Mouse (Mus musculus): ENCODE measurements around the gene Rfx4. TPM values are rescaled to one million over a fixed set of nuclear protein-coding genes. Genes with fewer than 3 reads are reported as not detected.

Rfx4 gene
- polyA plus RNA-seq, 1 experiment from 2014 or later = 0.19 TPM

- Histone ChIP-seq H3K4me2 (replicated peaks; ENCODE audit: low read depth, low read length) (no peak overlapping the region), H3K27me3 (ENCODE audit: control insufficient read depth, insufficient read depth, low read length) (no peaks in the 10 kb centered on the region), H3K4me1 (ENCODE audit: control insufficient read depth, insufficient read depth, low read length) (no peaks in the 10 kb centered on the region), H3K9me3 (ENCODE audit: control insufficient read depth, low read length) (no peaks in the 10 kb centered on the region), H3K4me3 (ENCODE audit: low read length) (no peak overlapping the region), H3K36me3 (ENCODE audit: control insufficient read depth, insufficient read depth, low read length) (no peaks in the 10 kb centered on the region; the same call in 1 of the 2 replicates), H3K27ac (ENCODE audit: low read depth, low read length) (no peak overlapping the region), H3K9ac (ENCODE audit: low read depth, low read length) (no peak overlapping the region)
- no peak for ATAC-seq (ENCODE audit: low FRiP score, low TSS enrichment)
- WGBS = 84% methylated on average over 14 of the region's 14 CpGs
These were observed 182.4 kb downstream of the Rfx4 start for GRCm38 (mm10) chr10:84938094-84938820.

DNA sequence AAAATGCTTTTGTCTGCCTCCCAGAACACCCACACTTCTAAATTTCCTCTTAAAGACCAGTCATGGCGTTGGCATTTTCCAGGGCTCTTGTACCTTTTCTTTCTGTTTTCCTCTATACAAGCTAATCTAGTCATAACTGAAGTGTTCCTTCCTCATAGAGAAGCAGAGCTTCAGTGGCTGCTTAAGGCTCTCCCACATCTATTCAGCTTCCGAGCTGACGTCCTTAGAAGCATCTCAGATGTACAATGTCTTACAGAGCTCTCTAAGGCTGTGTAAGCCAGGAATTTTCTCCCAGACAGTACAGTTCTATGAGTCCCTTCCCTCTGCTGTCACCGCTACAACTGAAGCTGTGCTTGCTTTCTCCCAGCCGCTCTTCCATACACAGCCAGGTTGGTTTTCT is 183.0 kb downstream of the Rfx4 start:
- WGBS = 89% methylated on average over 5 of the region's 5 CpGs
- no peaks in the 10 kb centered on the region for H3K27me3 ChIP-seq (ENCODE audit: control insufficient read depth, insufficient read depth, low read length)
- ATAC-seq (ENCODE audit: low FRiP score, low TSS enrichment) = no peak
- H3K9ac ChIP-seq (ENCODE audit: low read depth, low read length) = no peak overlapping the region
- no peaks in the 10 kb centered on the region; the same call in 1 of the 2 replicates for H3K36me3 ChIP-seq (ENCODE audit: control insufficient read depth, insufficient read depth, low read length)
- no peak overlapping the region for H3K4me2 ChIP-seq (replicated peaks; ENCODE audit: low read depth, low read length)
- no peak overlapping the region for H3K27ac ChIP-seq (ENCODE audit: low read depth, low read length)
- H3K4me3 ChIP-seq (ENCODE audit: low read length) = no peak overlapping the region
- no peaks in the 10 kb centered on the region for H3K9me3 ChIP-seq (ENCODE audit: control insufficient read depth, low read length)
- H3K4me1 ChIP-seq (ENCODE audit: control insufficient read depth, insufficient read depth, low read length) = no peaks in the 10 kb centered on the region

DNA sequence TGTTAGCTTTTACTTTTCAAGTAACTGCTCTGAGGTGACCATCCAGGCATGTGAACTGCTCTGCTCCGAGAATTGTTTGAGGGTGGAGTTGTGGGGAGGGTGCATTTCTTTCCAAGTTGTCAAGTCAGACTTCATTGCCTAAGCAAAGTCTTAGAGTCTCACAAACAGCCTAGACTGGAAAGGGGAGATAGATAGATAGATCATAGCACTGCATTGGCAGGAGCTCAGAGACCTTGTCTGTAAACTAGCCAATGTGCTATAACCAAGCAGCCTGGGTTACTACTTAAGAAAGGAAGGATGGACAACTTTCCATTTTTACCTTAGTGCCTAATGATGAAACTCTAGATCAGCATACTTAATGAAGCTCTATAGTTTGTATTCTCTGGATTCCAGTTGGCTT is 184.5 kb downstream of the Rfx4 start:
- Histone ChIP-seq H3K27me3 (ENCODE audit: control insufficient read depth, insufficient read depth, low read length) (no peaks in the 10 kb centered on the region), H3K4me2 (replicated peaks; ENCODE audit: low read depth, low read length) (no peak overlapping the region), H3K9me3 (ENCODE audit: control insufficient read depth, low read length) (no peaks in the 10 kb centered on the region), H3K4me1 (ENCODE audit: control insufficient read depth, insufficient read depth, low read length) (no peaks in the 10 kb centered on the region), H3K36me3 (ENCODE audit: control insufficient read depth, insufficient read depth, low read length) (no peaks in the 10 kb centered on the region; the same call in 1 of the 2 replicates), H3K27ac (ENCODE audit: low read depth, low read length) (no peak overlapping the region), H3K9ac (ENCODE audit: low read depth, low read length) (no peak overlapping the region), H3K4me3 (ENCODE audit: low read length) (no peak overlapping the region)
- ATAC-seq (ENCODE audit: low FRiP score, low TSS enrichment) = no peak
- WGBS = 76% methylated on average over 1 of the region's 1 CpGs

GRCm38 (mm10) chr10:84945692-84946091 is 189.8 kb downstream of the Rfx4 start:
- Histone ChIP-seq H3K9ac (ENCODE audit: low read depth, low read length) (no peak overlapping the region), H3K27ac (ENCODE audit: low read depth, low read length) (no peak overlapping the region), H3K4me3 (ENCODE audit: low read length) (no peak overlapping the region), H3K9me3 (ENCODE audit: control insufficient read depth, low read length) (no peaks in the 10 kb centered on the region), H3K36me3 (ENCODE audit: control insufficient read depth, insufficient read depth, low read length) (peaks cover 16% of the 10 kb centered on the region), H3K27me3 (ENCODE audit: control insufficient read depth, insufficient read depth, low read length) (no peaks in the 10 kb centered on the region), H3K4me1 (ENCODE audit: control insufficient read depth, insufficient read depth, low read length) (no peaks in the 10 kb centered on the region), H3K4me2 (replicated peaks; ENCODE audit: low read depth, low read length) (no peak overlapping the region)
- WGBS = 94% methylated on average over 3 of the region's 3 CpGs
- ATAC-seq (ENCODE audit: low FRiP score, low TSS enrichment) = no peak

- H3K4me3 ChIP-seq (ENCODE audit: low read length) = no peak overlapping the region
- H3K27me3 ChIP-seq (ENCODE audit: control insufficient read depth, insufficient read depth, low read length) = no peaks in the 10 kb centered on the region
- peaks cover 19% of the 10 kb centered on the region for H3K36me3 ChIP-seq (ENCODE audit: control insufficient read depth, insufficient read depth, low read length)
- H3K9ac ChIP-seq (ENCODE audit: low read depth, low read length) = no peak overlapping the region
- WGBS = 72% methylated on average over 8 of the region's 8 CpGs
- no peak overlapping the region for H3K27ac ChIP-seq (ENCODE audit: low read depth, low read length)
- no peaks in the 10 kb centered on the region for H3K4me1 ChIP-seq (ENCODE audit: control insufficient read depth, insufficient read depth, low read length)
- ATAC-seq (ENCODE audit: low FRiP score, low TSS enrichment) = no peak
- no peaks in the 10 kb centered on the region for H3K9me3 ChIP-seq (ENCODE audit: control insufficient read depth, low read length)
- H3K4me2 ChIP-seq (replicated peaks; ENCODE audit: low read depth, low read length) = no peak overlapping the region
These were observed 193.3 kb downstream of the Rfx4 start for GRCm38 (mm10) chr10:84948970-84949683.

GRCm38 (mm10) chr10:84949684-84950010 is 193.8 kb downstream of the Rfx4 start:
- peaks cover 19% of the 10 kb centered on the region for H3K36me3 ChIP-seq (ENCODE audit: control insufficient read depth, insufficient read depth, low read length)

GRCm38 (mm10) chr10:84950384-84950783 is 194.5 kb downstream of the Rfx4 start:
- H3K4me1 ChIP-seq (ENCODE audit: control insufficient read depth, insufficient read depth, low read length) = no peaks in the 10 kb centered on the region
- no peak for ATAC-seq (ENCODE audit: low FRiP score, low TSS enrichment)
- WGBS = 74% methylated on average over 4 of the region's 4 CpGs
- no peak overlapping the region for H3K9ac ChIP-seq (ENCODE audit: low read depth, low read length)
- no peaks in the 10 kb centered on the region for H3K27me3 ChIP-seq (ENCODE audit: control insufficient read depth, insufficient read depth, low read length)
- no peak overlapping the region for H3K4me3 ChIP-seq (ENCODE audit: low read length)
- no peak overlapping the region for H3K27ac ChIP-seq (ENCODE audit: low read depth, low read length)
- H3K9me3 ChIP-seq (ENCODE audit: control insufficient read depth, low read length) = no peaks in the 10 kb centered on the region
- peaks cover 19% of the 10 kb centered on the region for H3K36me3 ChIP-seq (ENCODE audit: control insufficient read depth, insufficient read depth, low read length)
- H3K4me2 ChIP-seq (replicated peaks; ENCODE audit: low read depth, low read length) = no peak overlapping the region

More at GRCm38 (mm10) chr10:84949684-84950010, 193.8 kb downstream of the Rfx4 start:
- Histone ChIP-seq H3K4me3 (ENCODE audit: low read length) (no peak overlapping the region), H3K27me3 (ENCODE audit: control insufficient read depth, insufficient read depth, low read length) (no peaks in the 10 kb centered on the region), H3K9ac (ENCODE audit: low read depth, low read length) (no peak overlapping the region), H3K9me3 (ENCODE audit: control insufficient read depth, low read length) (no peaks in the 10 kb centered on the region), H3K27ac (ENCODE audit: low read depth, low read length) (no peak overlapping the region), H3K4me2 (replicated peaks; ENCODE audit: low read depth, low read length) (no peak overlapping the region), H3K4me1 (ENCODE audit: control insufficient read depth, insufficient read depth, low read length) (no peaks in the 10 kb centered on the region)
- ATAC-seq (ENCODE audit: low FRiP score, low TSS enrichment) = no peak
- WGBS = 85% methylated on average over 3 of the region's 3 CpGs

- no peak for ATAC-seq (ENCODE audit: low FRiP score, low TSS enrichment)
- WGBS = 93% methylated on average over 10 of the region's 10 CpGs
- Histone ChIP-seq H3K4me1 (ENCODE audit: control insufficient read depth, insufficient read depth, low read length) (0 out of 2 replicates have a peak, but pooled peaks cover 4% of the 10 kb centered on the region), H3K4me3 (ENCODE audit: low read length) (no peak overlapping the region), H3K9ac (ENCODE audit: low read depth, low read length) (no peak overlapping the region), H3K27me3 (ENCODE audit: control insufficient read depth, insufficient read depth, low read length) (no peaks in the 10 kb centered on the region), H3K27ac (ENCODE audit: low read depth, low read length) (no peak overlapping the region), H3K9me3 (ENCODE audit: control insufficient read depth, low read length) (no peaks in the 10 kb centered on the region), H3K4me2 (replicated peaks; ENCODE audit: low read depth, low read length) (no peak overlapping the region), H3K36me3 (ENCODE audit: control insufficient read depth, insufficient read depth, low read length) (peaks cover 5% of the 10 kb centered on the region; the same call in 1 of the 2 replicates)
These were observed 198.4 kb downstream of the Rfx4 start for GRCm38 (mm10) chr10:84954236-84954635.

All from kidney, embryonic 14.5 days (tissue).